8 mouse cellular contexts compared by ENCODE assay signal in the genomic region with DNA sequence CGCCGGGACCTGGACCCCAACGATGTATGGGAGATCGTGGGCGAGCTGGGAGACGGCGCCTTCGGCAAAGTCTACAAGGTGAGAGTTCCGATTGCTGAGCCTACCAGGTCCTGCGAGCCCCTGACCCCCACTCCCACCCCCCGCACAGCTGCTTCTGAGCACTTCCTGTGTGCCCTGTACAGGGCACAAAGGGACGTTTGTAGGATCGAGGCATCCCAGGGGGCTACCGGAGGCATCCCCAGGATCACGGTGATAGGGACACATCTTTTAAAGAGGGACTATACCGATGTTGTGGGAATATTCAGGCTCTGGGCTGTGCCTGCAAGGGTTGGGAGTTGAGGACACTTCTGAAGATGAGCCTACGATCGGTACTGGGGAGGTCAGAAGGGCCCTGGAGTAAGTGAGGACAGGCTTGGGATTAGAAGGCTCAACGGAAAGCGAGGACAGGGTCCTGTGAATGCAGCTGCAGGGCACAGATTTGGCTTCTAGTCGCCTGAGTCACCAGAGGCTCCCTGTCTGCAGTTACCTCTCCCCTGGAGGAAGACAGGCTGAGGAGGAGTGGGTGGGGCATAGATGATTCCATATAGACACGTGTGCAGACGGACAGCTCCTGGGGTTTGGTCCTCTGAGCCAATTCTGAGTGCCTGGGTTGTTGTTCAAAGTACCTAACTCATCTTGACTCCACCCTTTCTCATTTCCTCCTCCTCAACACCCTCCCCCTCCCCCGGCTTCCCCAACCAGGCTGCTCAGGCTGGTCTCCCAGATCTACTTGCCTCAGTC. TPM values are rescaled to one million over a fixed set of nuclear protein-coding genes. Genes with fewer than 3 reads are reported as not detected.
A peak's percentile ranks its signal among the peaks of the same experiment; 100 is the strongest.
DNase-seq lines count a peak whose midpoint lies in the region; ATAC-seq lines count a peak whose summit lies in the region.

No protein-coding gene starts in this region.

- no peaks in the 10 kb centered on the region for H3K9me3 ChIP-seq in limb, embryonic 10.5 days (replicated peaks)
- no peaks in the 10 kb centered on the region for H3K9me3 ChIP-seq in midbrain, embryonic 10.5 days (replicated peaks)

- 2% methylated on average over 24 of the region's 24 CpGs for WGBS in limb, embryonic 10.5 days
- WGBS in midbrain, embryonic 10.5 days: 1% methylated on average over 24 of the region's 24 CpGs

- H3K4me1 ChIP-seq in limb, embryonic 10.5 days: peaks cover 36% of the 10 kb centered on the region
- peaks cover 38% of the 10 kb centered on the region for H3K4me1 ChIP-seq in midbrain, embryonic 10.5 days

- H3K27me3 ChIP-seq in limb, embryonic 10.5 days (ENCODE audit: low read depth, poor library complexity, severe bottlenecking): peaks cover 39% of the 10 kb centered on the region
- H3K27me3 ChIP-seq in midbrain, embryonic 10.5 days (ENCODE audit: low read depth, poor library complexity, severe bottlenecking): peaks cover 66% of the 10 kb centered on the region

- H3K27ac ChIP-seq in limb, embryonic 10.5 days: peak overlapping the region; percentile 79
- peak overlapping the region; percentile 77 for H3K27ac ChIP-seq in midbrain, embryonic 10.5 days (replicated peaks)

- H3K36me3 ChIP-seq in limb, embryonic 10.5 days: no peaks in the 10 kb centered on the region
- no peaks in the 10 kb centered on the region for H3K36me3 ChIP-seq in midbrain, embryonic 10.5 days

- peak; percentile 75 to 82 for DNase-seq in B cell, adult 2 months
- peak; percentile 81 for DNase-seq in ES-CJ7 (ENCODE audit: low read depth, low spot score)
- peak; percentile 52 for DNase-seq in embryo, embryonic 10.5 days (ENCODE audit: low spot score)
- DNase-seq in limb, embryonic 10.5 days (ENCODE audit: low spot score): peak; percentile 57
- no peak for DNase-seq in midbrain, embryonic 10.5 days (ENCODE audit: low spot score)
- DNase-seq in spleen, postnatal 10 days (ENCODE audit: low spot score in 2 of 2): peak; percentile 34 to 84
- no peak for DNase-seq in urinary bladder, postnatal 4 days (ENCODE audit: low spot score in 2 of 2)

- ATAC-seq in hematopoietic stem cell, adult 5-6 weeks (replicated peaks in 1 of 2; ENCODE audit: insufficient read depth in 1 of 2, low FRiP score in 2 of 2, low TSS enrichment in 1 of 2, low read depth in 1 of 2, poor library complexity in 2 of 2, severe bottlenecking in 2 of 2): peak; percentile 50 to 56; a peak in 3 of 4 replicates

- peak overlapping the region; percentile 66 for H3K4me3 ChIP-seq in limb, embryonic 10.5 days
- H3K4me3 ChIP-seq in midbrain, embryonic 10.5 days: peak overlapping the region; percentile 78

RNA-seq across cellular contexts. Expression of a gene that starts 0.6 kb away (rescaled TPM):
- total RNA-seq in hematopoietic stem cell, adult 5-6 weeks (2017): 32.7 and 44.2 TPM in 2 replicates
- polyA plus RNA-seq in limb, embryonic 10.5 days (2016; fragmentation: Nextera tagmentation; extraction: Ambion mirVana): 2.2 and 2.8 TPM in 2 replicates
- polyA plus RNA-seq in midbrain, embryonic 10.5 days (2016; fragmentation: Nextera tagmentation; extraction: Ambion mirVana): 1.5 and 2.1 TPM in 2 replicates

RNA-seq across cellular contexts. Expression of a gene that starts 1.8 kb away (rescaled TPM):
- not detected in 2 replicates for total RNA-seq in hematopoietic stem cell, adult 5-6 weeks (2017)
- 0.38 TPM in 1 of 2 replicates, not detected in the other for polyA plus RNA-seq in limb, embryonic 10.5 days (2016; fragmentation: Nextera tagmentation; extraction: Ambion mirVana)
- 0.32 TPM in 1 of 2 replicates, not detected in the other for polyA plus RNA-seq in midbrain, embryonic 10.5 days (2016; fragmentation: Nextera tagmentation; extraction: Ambion mirVana)

Comparison
In these comparisons a context has a peak if more than half of its experiments do, and no peak if none do; other contexts are left out.
1. DNase-seq: peak in B cell, adult 2 months (2 of 2), ES-CJ7 (single experiment), embryo, embryonic 10.5 days (single experiment), limb, embryonic 10.5 days (single experiment) and spleen, postnatal 10 days (2 of 2); none in midbrain, embryonic 10.5 days (single experiment) and urinary bladder, postnatal 4 days (0 of 2).